Mouse (Mus musculus): ENCODE measurements around the gene Oxa1l. TPM values are rescaled to one million over a fixed set of nuclear protein-coding genes. Genes with fewer than 3 reads are reported as not detected.
"Not testable (repeated sequence)": the region's sequence is repeated elsewhere in the genome, so short reads cannot be mapped to it uniquely, and the experiment has no call there.

Oxa1l gene
- total RNA-seq (2014; fragmentation: Nextera tagmentation) (69.1 and 70.3 TPM in 2 replicates), total RNA-seq (2017) (32.5 and 51.1 TPM in 2 replicates)

- peak; percentile 88 for ATAC-seq (replicated peaks; ENCODE audit: low FRiP score, low TSS enrichment, poor library complexity, severe bottlenecking)
These were observed at the start of gene Oxa1l for GRCm38 (mm10) chr14:54360577-54361340. Gene Oxa1l, plus strand, starts transcription at chr14:54360834.

GRCm38 (mm10) chr14:54311763-54312162, 48.9 kb upstream of the Oxa1l start:
- ATAC-seq (replicated peaks; ENCODE audit: low FRiP score, low TSS enrichment, poor library complexity, severe bottlenecking): no peak

- ATAC-seq (replicated peaks; ENCODE audit: low FRiP score, low TSS enrichment, poor library complexity, severe bottlenecking): no peak
These were observed 38.9 kb upstream of the Oxa1l start for GRCm38 (mm10) chr14:54321556-54322376.

- ATAC-seq (replicated peaks; ENCODE audit: low FRiP score, low TSS enrichment, poor library complexity, severe bottlenecking): no peak
These were observed 36.1 kb upstream of the Oxa1l start for GRCm38 (mm10) chr14:54324486-54324885.

GRCm38 (mm10) chr14:54328548-54328947, 32.1 kb upstream of the Oxa1l start:
- ATAC-seq (replicated peaks; ENCODE audit: low FRiP score, low TSS enrichment, poor library complexity, severe bottlenecking): no peak

GRCm38 (mm10) chr14:54329201-54329600, 31.4 kb upstream of the Oxa1l start:
- ATAC-seq (replicated peaks; ENCODE audit: low FRiP score, low TSS enrichment, poor library complexity, severe bottlenecking): no peak

- no peak for ATAC-seq (replicated peaks; ENCODE audit: low FRiP score, low TSS enrichment, poor library complexity, severe bottlenecking)
These were observed 29.5 kb upstream of the Oxa1l start for GRCm38 (mm10) chr14:54331178-54331577.

GRCm38 (mm10) chr14:54332176-54333074, 28.2 kb upstream of the Oxa1l start:
- no peak for ATAC-seq (replicated peaks; ENCODE audit: low FRiP score, low TSS enrichment, poor library complexity, severe bottlenecking)

- peak; percentile 94 for ATAC-seq (replicated peaks; ENCODE audit: low FRiP score, low TSS enrichment, poor library complexity, severe bottlenecking)
These were observed 27.0 kb upstream of the Oxa1l start for GRCm38 (mm10) chr14:54333452-54334189.

GRCm38 (mm10) chr14:54340836-54341235, 19.8 kb upstream of the Oxa1l start:
- no peak for ATAC-seq (replicated peaks; ENCODE audit: low FRiP score, low TSS enrichment, poor library complexity, severe bottlenecking)

GRCm38 (mm10) chr14:54341807-54342206, 18.8 kb upstream of the Oxa1l start:
- ATAC-seq (replicated peaks; ENCODE audit: low FRiP score, low TSS enrichment, poor library complexity, severe bottlenecking): not testable (repeated sequence)

- not testable (repeated sequence) for ATAC-seq (replicated peaks; ENCODE audit: low FRiP score, low TSS enrichment, poor library complexity, severe bottlenecking)
These were observed 9.7 kb upstream of the Oxa1l start for GRCm38 (mm10) chr14:54350773-54351541.

GRCm38 (mm10) chr14:54352314-54352713, 8.3 kb upstream of the Oxa1l start:
- 0 out of 2 replicates have a peak, but pooled peaks have one; percentile 55 for ATAC-seq (replicated peaks; ENCODE audit: low FRiP score, low TSS enrichment, poor library complexity, severe bottlenecking)

- ATAC-seq (replicated peaks; ENCODE audit: low FRiP score, low TSS enrichment, poor library complexity, severe bottlenecking): no peak
These were observed 6.2 kb upstream of the Oxa1l start for GRCm38 (mm10) chr14:54354406-54354805.

GRCm38 (mm10) chr14:54363156-54363555, 2.5 kb downstream of the Oxa1l start:
- ATAC-seq (replicated peaks; ENCODE audit: low FRiP score, low TSS enrichment, poor library complexity, severe bottlenecking): no peak

- ATAC-seq (replicated peaks; ENCODE audit: low FRiP score, low TSS enrichment, poor library complexity, severe bottlenecking): no peak
These were observed 4.5 kb downstream of the Oxa1l start for GRCm38 (mm10) chr14:54365026-54365645.

GRCm38 (mm10) chr14:54366581-54366980, 5.9 kb downstream of the Oxa1l start:
- no peak for ATAC-seq (replicated peaks; ENCODE audit: low FRiP score, low TSS enrichment, poor library complexity, severe bottlenecking)
